18 mouse cellular contexts compared by ENCODE assay signal in genomic region chrX:162832101-162832500, GRCm38 (mm10). TPM values are rescaled to one million over a fixed set of nuclear protein-coding genes. Genes with fewer than 3 reads are reported as not detected.
DNase-seq lines count a peak whose midpoint lies in the region; ATAC-seq and TF ChIP-seq lines count a peak whose summit lies in the region.
"Had no signal": no experiment of that assay in that cellular context is flagged by ENCODE, and none has a peak within 500 bp of the region (broad histone marks: within the 10 kb centered on the region; RNA-seq: fewer than 3 reads in every experiment).

No protein-coding gene starts in this region.

- H3K27ac ChIP-seq in forebrain, embryonic 14.5 days (ENCODE audit: low read depth, low read length) = no peak overlapping the region
- no peak overlapping the region for H3K27ac ChIP-seq in forebrain, embryonic 10.5 days
- H3K27ac ChIP-seq in thymus, adult 2 months (ENCODE audit: control insufficient read depth, insufficient read depth, low read length) = peak overlapping the region; percentile 43
- H3K27ac ChIP-seq in small intestine, adult 2 months (ENCODE audit: insufficient read depth, low read depth, low read length) = peak overlapping the region; percentile 67
- H3K27ac ChIP-seq: heart, adult 2 months; hindbrain, embryonic 15.5 days; neural tube, embryonic 13.5 days; stomach, embryonic 15.5 days had no signal

- TF ChIP-seq POLR2A in thymus, adult 2 months (IDR thresholded peaks at IDR 0.05; ENCODE audit: control insufficient read depth, extremely low read depth, insufficient read depth, low read length, poor library complexity) = no peak
- no peak for TF ChIP-seq POLR2A in small intestine, adult 2 months (IDR thresholded peaks at IDR 0.05; ENCODE audit: low read depth, low read length)

- ATAC-seq in forebrain, embryonic 14.5 days = no peak
- no peak for ATAC-seq in erythroblast, adult 5-6 weeks (replicated peaks; ENCODE audit: low FRiP score, poor library complexity, severe bottlenecking)

- 46% methylated on average over 3 of the region's 3 CpGs for WGBS in forebrain, embryonic 14.5 days
- WGBS in forebrain, embryonic 10.5 days = 37% methylated on average over 3 of the region's 3 CpGs
- 68% methylated on average over 3 of the region's 3 CpGs for WGBS in thymus, adult 2 months
- WGBS in small intestine, adult 2 months = 27% methylated on average over 3 of the region's 3 CpGs

- no peak for TF ChIP-seq CTCF in thymus, adult 2 months (IDR thresholded peaks at IDR 0.05; ENCODE audit: borderline replicate concordance, control insufficient read depth, extremely low read depth, insufficient read depth, low read length, poor library complexity)
- TF ChIP-seq CTCF in small intestine, adult 2 months (IDR thresholded peaks at IDR 0.05; ENCODE audit: extremely low read depth, insufficient read length, insufficient replicate concordance, low read depth, low read length) = no peak

- H3K4me1 ChIP-seq in forebrain, embryonic 14.5 days (ENCODE audit: control insufficient read depth, insufficient read depth, low read length) = no peaks in the 10 kb centered on the region
- peaks cover 11% of the 10 kb centered on the region for H3K4me1 ChIP-seq in forebrain, embryonic 10.5 days
- no peaks in the 10 kb centered on the region for H3K4me1 ChIP-seq in thymus, adult 2 months (replicated peaks; ENCODE audit: control insufficient read depth, insufficient read depth, low read length)
- no peaks in the 10 kb centered on the region for H3K4me1 ChIP-seq in small intestine, adult 2 months (ENCODE audit: control insufficient read depth, insufficient read depth, insufficient read length, low read length)
- H3K4me1 ChIP-seq: stomach, embryonic 15.5 days had no signal

- H3K9ac ChIP-seq in forebrain, embryonic 14.5 days (ENCODE audit: low read length) = no peak overlapping the region
- H3K9ac ChIP-seq: hindbrain, embryonic 15.5 days; lung, embryonic 14.5 days; neural tube, embryonic 13.5 days; stomach, embryonic 15.5 days had no signal

- H3K4me3 ChIP-seq in forebrain, embryonic 14.5 days (ENCODE audit: low read depth, low read length) = no peak overlapping the region
- no peak overlapping the region for H3K4me3 ChIP-seq in forebrain, embryonic 10.5 days
- H3K4me3 ChIP-seq in thymus, adult 2 months (ENCODE audit: control insufficient read depth, insufficient read depth, low read length) = no peak overlapping the region
- H3K4me3 ChIP-seq in small intestine, adult 2 months (ENCODE audit: low read depth, low read length) = no peak overlapping the region
- H3K4me3 ChIP-seq: heart, adult 2 months; hindbrain, embryonic 15.5 days; neural tube, embryonic 13.5 days; stomach, embryonic 15.5 days had no signal

- H3K27me3 ChIP-seq in forebrain, embryonic 14.5 days (replicated peaks; ENCODE audit: control insufficient read depth, insufficient read depth, low read length) = no peaks in the 10 kb centered on the region
- peaks cover 46% of the 10 kb centered on the region for H3K27me3 ChIP-seq in forebrain, embryonic 10.5 days (ENCODE audit: poor library complexity, severe bottlenecking)
- H3K27me3 ChIP-seq in thymus, adult 2 months (ENCODE audit: control insufficient read depth, insufficient read depth, low read length) = no peaks in the 10 kb centered on the region
- H3K27me3 ChIP-seq in small intestine, adult 2 months (ENCODE audit: control insufficient read depth, insufficient read depth, low read length) = no peaks in the 10 kb centered on the region
- H3K27me3 ChIP-seq: hindbrain, embryonic 15.5 days; stomach, embryonic 15.5 days had no signal

- H3K4me2 ChIP-seq in forebrain, embryonic 14.5 days (ENCODE audit: low read length) = no peak overlapping the region
- H3K4me2 ChIP-seq: hindbrain, embryonic 15.5 days; lung, embryonic 14.5 days; neural tube, embryonic 13.5 days; stomach, embryonic 15.5 days had no signal

- no peaks in the 10 kb centered on the region for H3K9me3 ChIP-seq in forebrain, embryonic 14.5 days (replicated peaks; ENCODE audit: control insufficient read depth, low read length)
- no peaks in the 10 kb centered on the region for H3K9me3 ChIP-seq in forebrain, embryonic 10.5 days
- H3K9me3 ChIP-seq: hindbrain, embryonic 15.5 days; neural tube, embryonic 13.5 days; stomach, embryonic 15.5 days had no signal

- H3K36me3 ChIP-seq in forebrain, embryonic 14.5 days (ENCODE audit: control insufficient read depth, insufficient read depth, low read length) = no peaks in the 10 kb centered on the region
- no peaks in the 10 kb centered on the region for H3K36me3 ChIP-seq in forebrain, embryonic 10.5 days (replicated peaks)
- no peaks in the 10 kb centered on the region for H3K36me3 ChIP-seq in thymus, adult 2 months (ENCODE audit: control insufficient read depth, insufficient read depth, low read length)
- no peaks in the 10 kb centered on the region for H3K36me3 ChIP-seq in small intestine, adult 2 months (ENCODE audit: control insufficient read depth, insufficient read depth, low read length)
- H3K36me3 ChIP-seq: hindbrain, embryonic 15.5 days; neural tube, embryonic 13.5 days; stomach, embryonic 15.5 days had no signal

- DNase-seq in forebrain, embryonic 14.5 days (ENCODE audit: low spot score) = peak; percentile 18
- no peak for DNase-seq in forebrain, embryonic 10.5 days (ENCODE audit: extremely low spot score, low spot score)
- DNase-seq in thymus, adult 2 months = no peak
- no peak for DNase-seq in thymus, postnatal 14 days
- DNase-seq in embryo, embryonic 10.5 days (ENCODE audit: low spot score) = peak; percentile 50
- DNase-seq in adrenal gland, adult (ENCODE audit: inconsistent age in 2 of 2, low spot score in 1 of 2) = no peak
- DNase-seq: adrenal gland, postnatal 14 days; cerebellum, adult 2 months; gastrocnemius, postnatal 10 days; heart, adult 2 months; left cerebral cortex, postnatal 4 days; lung, embryonic 14.5 days; lung, postnatal 4 days had no signal

RNA-seq across cellular contexts. Expression of gene Txlng, which starts 2.8 kb away (rescaled TPM):
- 13.6 and 14.8 TPM in 2 replicates for polyA plus RNA-seq in forebrain, embryonic 14.5 days (2014; fragmentation: Nextera tagmentation; extraction: Ambion mirVana)
- 16.9 and 18.1 TPM in 2 replicates for polyA plus RNA-seq in forebrain, embryonic 10.5 days (2016; fragmentation: Nextera tagmentation; extraction: Ambion mirVana)
- 5.9 and 7.6 TPM in 2 replicates for polyA plus RNA-seq in thymus, adult 2 months (2012; rRNA removed)
- polyA plus RNA-seq in small intestine, adult 2 months (2012; rRNA removed) = 0.36 and 0.85 TPM in 2 replicates
- total RNA-seq in erythroblast, adult 5-6 weeks (2015; ENCODE audit: low replicate concordance) = 7.9 and 9.2 TPM in 2 replicates
- total RNA-seq in erythroblast, adult 5-6 weeks (2017; ENCODE audit: low replicate concordance) = 17.6 and 23.8 TPM in 2 replicates

RNA-seq across cellular contexts. Expression of gene Syap1, which starts 56.1 kb away (rescaled TPM):
- polyA plus RNA-seq in forebrain, embryonic 14.5 days (2014; fragmentation: Nextera tagmentation; extraction: Ambion mirVana) = 30.0 and 31.3 TPM in 2 replicates
- 19.4 and 20.3 TPM in 2 replicates for polyA plus RNA-seq in forebrain, embryonic 10.5 days (2016; fragmentation: Nextera tagmentation; extraction: Ambion mirVana)
- 8.9 and 9.1 TPM in 2 replicates for polyA plus RNA-seq in thymus, adult 2 months (2012; rRNA removed)
- polyA plus RNA-seq in small intestine, adult 2 months (2012; rRNA removed) = 6.1 and 8.3 TPM in 2 replicates
- 7.1 and 13.2 TPM in 2 replicates for total RNA-seq in erythroblast, adult 5-6 weeks (2015; ENCODE audit: low replicate concordance)
- total RNA-seq in erythroblast, adult 5-6 weeks (2017; ENCODE audit: low replicate concordance) = 29.5 and 30.1 TPM in 2 replicates

Comparison
In these comparisons a context has a peak if more than half of its experiments do, and no peak if none do; other contexts are left out.
1. DNase-seq: peak in forebrain, embryonic 14.5 days (single experiment) and embryo, embryonic 10.5 days (single experiment); none in forebrain, embryonic 10.5 days (single experiment), thymus, adult 2 months (single experiment), thymus, postnatal 14 days (single experiment) and adrenal gland, adult (0 of 2).
2. H3K27ac ChIP-seq: peak in thymus, adult 2 months (single experiment) and small intestine, adult 2 months (single experiment); none in forebrain, embryonic 14.5 days (single experiment) and forebrain, embryonic 10.5 days (single experiment).